Mouse (Mus musculus) forebrain, embryonic 11.5 days (tissue): ENCODE results near the gene Hhex. TPM values are rescaled to one million over a fixed set of nuclear protein-coding genes. Genes with fewer than 3 reads are reported as not detected.

Experiments used
- ATAC-seq: fragments of 200-750 bp; cut with Nextera tagmentation; replicated peaks from 2 replicates; pipeline ENCODE4 v1.8.0; 2017; ENCODE audit warnings: moderate TSS enrichment; ENCODE audit not compliant: low FRiP score
- DNase-seq: peaks from one replicate; pipeline ENCODE4 v3.0.0-alpha.2; 2017; ENCODE audit warnings: low spot score
- H3K27ac ChIP-seq: fragments of 300-500 bp; sonication (generic); 2 replicates; pipeline ENCODE4 v1.5.1; 2014; ENCODE audit warnings: low read depth, low read length
- H3K27me3 ChIP-seq: fragments of 300-500 bp; sonication (generic); 2 replicates; pipeline ENCODE4 v1.6.1; 2014; ENCODE audit warnings: mild to moderate bottlenecking, low read length, mixed read lengths; ENCODE audit not compliant: control insufficient read depth, insufficient read depth
- H3K36me3 ChIP-seq: fragments of 300-500 bp; sonication (generic); 2 replicates; pipeline ENCODE4 v1.6.1; 2014; ENCODE audit warnings: mild to moderate bottlenecking, low read length, moderate library complexity, mixed read lengths; ENCODE audit not compliant: control insufficient read depth, insufficient read depth
- H3K4me1 ChIP-seq: fragments of 300-500 bp; sonication (generic); replicated peaks from 2 replicates; pipeline ENCODE4 v1.6.1; 2014; ENCODE audit warnings: low read length, mixed read lengths; ENCODE audit not compliant: control insufficient read depth, insufficient read depth
- H3K4me2 ChIP-seq: fragments of 300-500 bp; sonication (generic); 2 replicates; pipeline ENCODE4 v1.6.1; 2014; ENCODE audit warnings: low read depth, mild to moderate bottlenecking, low read length, moderate library complexity, mixed read lengths; ENCODE audit not compliant: severe bottlenecking
- H3K4me3 ChIP-seq: fragments of 300-500 bp; sonication (generic); 2 replicates; pipeline ENCODE4 v1.5.1; 2014; ENCODE audit warnings: low read depth, low read length
- H3K9ac ChIP-seq: fragments of 300-500 bp; sonication (generic); 2 replicates; pipeline ENCODE4 v1.6.1; 2014; ENCODE audit warnings: low read length
- H3K9me3 ChIP-seq: fragments of 300-500 bp; sonication (generic); 2 replicates; pipeline ENCODE4 v1.6.1; 2016; ENCODE audit warnings: low read length, mixed read lengths; ENCODE audit not compliant: control insufficient read depth
- WGBS: fragments of 180-500 bp; shearing (Covaris S2); extraction: QIAGEN DNeasy Blood & Tissue Kit; methylation state at CpG from one replicate; pipeline ENCODE4 v1.1.7; 2014; 5-methylcytosine and 5-hydroxymethylcytosine counted together
- polyA plus RNA-seq: library from polyadenylated mRNA; unstranded; fragments of >200 nt; fragmentation: Nextera tagmentation; extraction: Ambion mirVana; gene quantifications from 2 replicates; pipeline ENCODE4 v1.2.1, GENCODE M21; 2014

The Hhex gene
- polyA plus RNA-seq, 1 experiment from 2014 or later, result 4.5 TPM

- Histone ChIP-seq H3K4me1 (no peaks in the 10 kb centered on the region), H3K4me3 (no peak overlapping the region), H3K36me3 (no peaks in the 10 kb centered on the region), H3K9me3 (no peaks in the 10 kb centered on the region), H3K9ac (no peak overlapping the region), H3K4me2 (no peak overlapping the region), H3K27ac (no peak overlapping the region), H3K27me3 (no peaks in the 10 kb centered on the region)
- ATAC-seq (no peak), DNase-seq (no peak)
- 87% methylated on average over 5 of the region's 5 CpGs for WGBS
These were observed 53.3 kb downstream of the Hhex start for GRCm38 (mm10) chr19:37487811-37488475.

DNA sequence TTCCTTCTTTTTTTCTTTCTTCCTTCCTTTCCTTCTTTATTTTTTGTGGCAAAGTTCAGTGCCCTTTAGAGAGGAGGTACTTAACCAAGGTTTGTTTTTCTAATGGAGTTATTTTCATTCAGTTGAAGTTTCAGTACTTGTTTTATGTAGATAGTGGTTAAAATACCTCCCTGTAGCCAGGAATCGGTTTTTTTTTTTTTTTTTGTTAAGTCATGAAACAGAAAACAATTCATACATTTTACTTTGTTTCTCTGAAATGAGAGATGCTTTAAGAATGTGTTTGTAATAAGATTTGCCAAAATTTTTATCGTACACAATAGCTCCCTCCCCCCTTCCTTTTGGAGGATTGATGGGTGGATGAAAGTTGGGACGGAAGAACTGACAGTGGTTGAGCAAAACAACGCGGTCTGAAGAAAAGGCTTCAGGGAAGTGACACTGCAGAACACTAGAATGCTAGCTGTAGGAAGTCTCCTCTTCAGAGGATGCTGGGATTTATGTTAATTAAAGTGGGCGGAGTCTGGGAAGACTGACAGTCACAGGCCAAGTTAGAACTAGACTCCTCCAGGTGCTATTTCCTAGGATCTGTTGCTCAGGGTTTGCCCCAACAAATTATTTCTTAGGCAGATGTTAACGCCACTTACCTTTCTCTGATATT lies 54.1 kb downstream of the Hhex start:
- no peaks in the 10 kb centered on the region for H3K4me1 ChIP-seq
- no peak overlapping the region for H3K4me2 ChIP-seq
- ATAC-seq (no peak), DNase-seq (no peak)
- no peak overlapping the region for H3K4me3 ChIP-seq
- H3K9ac ChIP-seq, result no peak overlapping the region
- H3K27ac ChIP-seq, result no peak overlapping the region
- H3K36me3 ChIP-seq, result no peaks in the 10 kb centered on the region
- no peaks in the 10 kb centered on the region for H3K9me3 ChIP-seq
- WGBS, result 71% methylated on average over 7 of the region's 7 CpGs
- no peaks in the 10 kb centered on the region for H3K27me3 ChIP-seq

Other genes with a start within 250 kb of the Hhex start
- 146 and 165 TPM in 2 replicates for gene March5, start 227.3 kb upstream of the Hhex start, polyA plus RNA-seq
- 1.6 and 2.4 TPM in 2 replicates for gene Cpeb3, start 226.2 kb upstream of the Hhex start, polyA plus RNA-seq
- gene Ide, start 97.0 kb upstream of the Hhex start, polyA plus RNA-seq, result 64.7 and 71.6 TPM in 2 replicates
- gene Kif11, start 58.4 kb upstream of the Hhex start, polyA plus RNA-seq, result 112 and 121 TPM in 2 replicates
- gene Exoc6, start 115.6 kb downstream of the Hhex start, polyA plus RNA-seq, result 9.1 and 10.2 TPM in 2 replicates